Mouse (Mus musculus) limb, embryonic 11.5 days (tissue): ENCODE measurements around the gene Actg1. TPM values are rescaled to one million over a fixed set of nuclear protein-coding genes. Genes with fewer than 3 reads are reported as not detected.

Source experiments
- ATAC-seq: fragments of 200-750 bp; cut with Nextera tagmentation; 2 replicates; pipeline ENCODE4 v1.8.0; 2017; ENCODE audit warnings: low read depth; ENCODE audit not compliant: insufficient number of reproducible peaks, low FRiP score, low TSS enrichment
- DNase-seq: peaks from one replicate; pipeline ENCODE4 v3.0.0-alpha.2; 2015; ENCODE audit warnings: low spot score
- H3K27ac ChIP-seq: fragments of 300-500 bp; sonication (generic); replicated peaks from 2 replicates; pipeline ENCODE4 v1.5.1; 2014; ENCODE audit warnings: low read depth, mild to moderate bottlenecking, low read length
- H3K27me3 ChIP-seq: fragments of 300-500 bp; sonication (generic); 2 replicates; pipeline ENCODE4 v1.6.1; 2014; ENCODE audit warnings: mild to moderate bottlenecking, low read length, mixed read lengths; ENCODE audit not compliant: control insufficient read depth, insufficient read depth
- H3K36me3 ChIP-seq: fragments of 300-500 bp; sonication (generic); 2 replicates; pipeline ENCODE4 v1.6.1; 2014; ENCODE audit warnings: mild to moderate bottlenecking, low read length, moderate library complexity, mixed read lengths; ENCODE audit not compliant: control insufficient read depth, insufficient read depth
- H3K4me1 ChIP-seq: fragments of 300-500 bp; sonication (generic); 2 replicates; pipeline ENCODE4 v1.6.1; 2014; ENCODE audit warnings: low read length, mixed read lengths; ENCODE audit not compliant: control insufficient read depth, insufficient read depth
- H3K4me2 ChIP-seq: fragments of 300-500 bp; sonication (generic); 2 replicates; pipeline ENCODE4 v1.6.1; 2014; ENCODE audit warnings: low read depth, mild to moderate bottlenecking, moderate library complexity; ENCODE audit not compliant: severe bottlenecking
- H3K4me3 ChIP-seq: fragments of 300-500 bp; sonication (generic); 2 replicates; pipeline ENCODE4 v1.5.1; 2014; ENCODE audit warnings: low read depth, low read length
- H3K9ac ChIP-seq: fragments of 300-500 bp; sonication (generic); 2 replicates; pipeline ENCODE4 v1.6.1; 2014; ENCODE audit warnings: mild to moderate bottlenecking, low read length
- H3K9me3 ChIP-seq: fragments of 300-500 bp; sonication (generic); 2 replicates; pipeline ENCODE4 v1.6.1; 2016; ENCODE audit warnings: low read length; ENCODE audit not compliant: control insufficient read depth
- WGBS: fragments of 180-500 bp; shearing (Covaris S2); extraction: QIAGEN DNeasy Blood & Tissue Kit; methylation state at CpG from one replicate; pipeline ENCODE4 v1.1.7; 2014; 5-methylcytosine and 5-hydroxymethylcytosine counted together
- polyA plus RNA-seq: library from polyadenylated mRNA; unstranded; fragments of >200 nt; fragmentation: Nextera tagmentation; extraction: Ambion mirVana; gene quantifications from 2 replicates; pipeline ENCODE4 v1.2.1, GENCODE M21; 2014

Gene Actg1
- polyA plus RNA-seq, 1 experiment from 2014 or later, result 3,123 TPM

- Histone ChIP-seq H3K4me1 (peaks cover 14% of the 10 kb centered on the region), H3K4me3 (no peak overlapping the region), H3K27me3 (no peaks in the 10 kb centered on the region), H3K4me2 (no peak overlapping the region), H3K27ac (no peak overlapping the region), H3K36me3 (peaks cover 36% of the 10 kb centered on the region), H3K9me3 (no peaks in the 10 kb centered on the region), H3K9ac (no peak overlapping the region)
- no peak for ATAC-seq
- DNase-seq, result no peak
- 94% methylated on average over 3 of the region's 3 CpGs for WGBS
Measured at GRCm38 (mm10) chr11:120380271-120380670, 31.9 kb upstream of the Actg1 start.

GRCm38 (mm10) chr11:120378611-120379540, 30.5 kb upstream of the Actg1 start, which contains the start of gene Faap100:
Gene Faap100 (minus strand): TSS chr11:120378764.
- 10% methylated on average over 54 of the region's 54 CpGs for WGBS
- DNase-seq, result peak; percentile 90

GRCm38 (mm10) chr11:120378031-120378610, 29.8 kb upstream of the Actg1 start:
- H3K4me3 ChIP-seq, result peak overlapping the region; percentile 66
- WGBS, result 5% methylated on average over 34 of the region's 40 CpGs
- H3K27me3 ChIP-seq, result no peaks in the 10 kb centered on the region
- peak; percentile 58 for DNase-seq
- H3K4me2 ChIP-seq, result peak overlapping the region; percentile 81
- ATAC-seq, result peak; percentile 21
- H3K9ac ChIP-seq, result peak overlapping the region; percentile 67
- peaks cover 14% of the 10 kb centered on the region for H3K4me1 ChIP-seq
- peaks cover 33% of the 10 kb centered on the region for H3K36me3 ChIP-seq
- no peak overlapping the region for H3K27ac ChIP-seq
- H3K9me3 ChIP-seq, result no peaks in the 10 kb centered on the region

More at GRCm38 (mm10) chr11:120378611-120379540, 30.5 kb upstream of the Actg1 start, which contains the start of gene Faap100:
- Histone ChIP-seq H3K4me1 (peaks cover 14% of the 10 kb centered on the region), H3K4me3 (peak within 1 kb of the TSS; percentile 66), H3K4me2 (peak within 1 kb of the TSS; percentile 81), H3K9me3 (no peaks in the 10 kb centered on the region), H3K27ac (peak within 1 kb of the TSS; percentile 79), H3K36me3 (peaks cover 37% of the 10 kb centered on the region), H3K9ac (peak within 1 kb of the TSS; percentile 67), H3K27me3 (no peaks in the 10 kb centered on the region)
- ATAC-seq, result peak; percentile 87

GRCm38 (mm10) chr11:120377337-120377736, 29.0 kb upstream of the Actg1 start:
- Histone ChIP-seq H3K27me3 (no peaks in the 10 kb centered on the region), H3K4me1 (peaks cover 14% of the 10 kb centered on the region), H3K27ac (no peak overlapping the region), H3K36me3 (peaks cover 29% of the 10 kb centered on the region), H3K4me2 (peak overlapping the region; percentile 81), H3K4me3 (peak overlapping the region; percentile 66), H3K9ac (peak overlapping the region; percentile 67; the same call in 1 of the 2 replicates), H3K9me3 (no peaks in the 10 kb centered on the region)
- no peak for DNase-seq
- no peak for ATAC-seq
- 82% methylated on average over 10 of the region's 10 CpGs for WGBS

GRCm38 (mm10) chr11:120376302-120377160, 28.2 kb upstream of the Actg1 start:
- DNase-seq (no peak), ATAC-seq (no peak)
- WGBS, result 89% methylated on average over 17 of the region's 17 CpGs
- no peaks in the 10 kb centered on the region for H3K9me3 ChIP-seq
- H3K4me3 ChIP-seq, result no peak overlapping the region
- H3K4me2 ChIP-seq, result no peak overlapping the region
- H3K27me3 ChIP-seq, result no peaks in the 10 kb centered on the region
- H3K4me1 ChIP-seq, result peaks cover 14% of the 10 kb centered on the region
- H3K9ac ChIP-seq, result no peak overlapping the region
- no peak overlapping the region for H3K27ac ChIP-seq
- H3K36me3 ChIP-seq, result peaks cover 21% of the 10 kb centered on the region

GRCm38 (mm10) chr11:120375324-120375723, 27.0 kb upstream of the Actg1 start:
- Histone ChIP-seq H3K9ac (no peak overlapping the region), H3K27ac (no peak overlapping the region), H3K36me3 (peaks cover 11% of the 10 kb centered on the region; the same call in 1 of the 2 replicates), H3K4me3 (no peak overlapping the region), H3K27me3 (no peaks in the 10 kb centered on the region), H3K9me3 (no peaks in the 10 kb centered on the region), H3K4me2 (no peak overlapping the region), H3K4me1 (peaks cover 14% of the 10 kb centered on the region)
- ATAC-seq, result no peak
- WGBS, result 91% methylated on average over 10 of the region's 10 CpGs
- no peak for DNase-seq

GRCm38 (mm10) chr11:120373820-120374586, 25.7 kb upstream of the Actg1 start:
- no peaks in the 10 kb centered on the region for H3K9me3 ChIP-seq
- 94% methylated on average over 23 of the region's 23 CpGs for WGBS
- H3K4me3 ChIP-seq, result no peak overlapping the region
- no peaks in the 10 kb centered on the region for H3K27me3 ChIP-seq
- DNase-seq (no peak), ATAC-seq (no peak)
- peaks cover 10% of the 10 kb centered on the region; the same call in 1 of the 2 replicates for H3K36me3 ChIP-seq
- no peak overlapping the region for H3K27ac ChIP-seq
- no peak overlapping the region for H3K9ac ChIP-seq
- H3K4me2 ChIP-seq, result no peak overlapping the region
- H3K4me1 ChIP-seq, result peaks cover 12% of the 10 kb centered on the region
